In the genomic region with DNA sequence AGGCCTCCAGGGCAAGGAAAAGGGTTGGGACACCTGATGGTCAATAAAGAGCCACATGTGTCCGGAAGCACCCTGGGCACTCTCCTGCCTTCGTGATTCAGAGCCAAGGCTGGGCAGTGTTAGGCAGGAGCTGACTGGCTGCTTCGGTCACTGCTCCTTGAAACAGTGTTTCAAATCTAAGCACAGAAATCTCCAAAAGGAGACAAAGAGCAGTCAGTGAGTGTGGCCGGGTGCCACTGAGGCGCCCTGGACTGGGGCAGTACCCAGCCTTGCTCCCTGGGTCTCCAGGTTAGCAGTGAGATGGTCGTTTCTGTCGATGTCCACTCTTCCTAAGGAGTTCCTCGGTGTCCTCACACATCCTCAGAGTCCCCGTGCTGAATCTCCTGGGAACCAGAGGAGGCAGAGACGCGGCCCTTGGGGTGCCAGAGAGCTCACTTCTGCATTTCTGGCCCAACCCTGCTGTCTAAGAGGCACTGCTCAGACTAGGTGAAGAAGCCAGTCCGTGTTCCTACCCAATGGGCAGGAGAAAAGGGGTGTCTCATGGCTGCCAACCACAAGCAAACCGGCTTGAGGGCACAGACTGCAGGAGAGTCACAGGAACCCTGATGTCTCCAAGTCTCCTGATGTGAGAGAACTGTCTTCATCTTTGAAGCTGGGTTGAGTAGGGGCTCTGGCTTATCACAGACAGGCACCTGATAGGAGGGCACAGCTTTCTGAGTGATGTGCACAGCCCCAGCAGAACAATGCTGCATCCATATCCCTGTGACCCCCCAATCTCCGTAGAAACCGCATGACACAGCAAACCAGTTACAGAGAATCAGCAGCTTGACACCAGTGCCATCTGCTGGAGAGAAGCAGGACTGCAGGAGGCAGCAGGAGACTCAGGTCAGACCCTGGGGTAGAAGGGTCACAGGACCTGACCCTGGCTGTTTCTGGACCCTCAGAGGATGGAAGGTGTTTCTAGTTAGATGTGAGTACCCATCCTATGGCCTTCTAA, we compare ENCODE assay signal across 8 mouse cellular contexts. TPM values are rescaled to one million over a fixed set of nuclear protein-coding genes. Genes with fewer than 3 reads are reported as not detected.
DNase-seq lines count a peak whose midpoint lies in the region; ATAC-seq and TF ChIP-seq lines count a peak whose summit lies in the region.

No protein-coding gene starts in this region.

- H3K27ac ChIP-seq in kidney, postnatal 0 days, result no peak overlapping the region
- no peak overlapping the region for H3K27ac ChIP-seq in liver, embryonic 13.5 days
- no peak overlapping the region for H3K27ac ChIP-seq in neural tube, embryonic 12.5 days
- peak overlapping the region; percentile 23; the same call in 1 of the 2 replicates for H3K27ac ChIP-seq in testis, adult 2 months (ENCODE audit: control insufficient read depth, insufficient read depth, low read depth, low read length)

- no peaks in the 10 kb centered on the region for H3K27me3 ChIP-seq in kidney, postnatal 0 days (ENCODE audit: insufficient read depth, low read length)
- H3K27me3 ChIP-seq in liver, embryonic 13.5 days, result no peaks in the 10 kb centered on the region
- H3K27me3 ChIP-seq in neural tube, embryonic 12.5 days (replicated peaks), result no peaks in the 10 kb centered on the region
- no peaks in the 10 kb centered on the region for H3K27me3 ChIP-seq in testis, adult 2 months (ENCODE audit: control insufficient read depth, insufficient read depth, low read length)

- no peaks in the 10 kb centered on the region for H3K4me1 ChIP-seq in kidney, postnatal 0 days (replicated peaks; ENCODE audit: insufficient read depth, low read length)
- H3K4me1 ChIP-seq in liver, embryonic 13.5 days (replicated peaks), result peaks cover 6% of the 10 kb centered on the region; the same call in 1 of the 2 replicates
- H3K4me1 ChIP-seq in neural tube, embryonic 12.5 days, result peaks cover 9% of the 10 kb centered on the region
- peaks cover 15% of the 10 kb centered on the region for H3K4me1 ChIP-seq in testis, adult 2 months (ENCODE audit: control insufficient read depth, insufficient read depth, low read length)

- DNase-seq in CD4-positive helper T cell, adult 2 months (ENCODE audit: low read depth, low spot score), result peak; percentile 53
- peak; percentile 79 for DNase-seq in adrenal gland, postnatal 14 days
- DNase-seq in embryo, embryonic 9.5 days (ENCODE audit: extremely low spot score), result peak; percentile 77
- peak; percentile 68 for DNase-seq in kidney, postnatal 0 days (ENCODE audit: low spot score)
- peak; percentile 36 for DNase-seq in liver, embryonic 13.5 days

- 72% methylated on average over 15 of the region's 15 CpGs for WGBS in kidney, postnatal 0 days
- WGBS in liver, embryonic 13.5 days (ENCODE audit: insufficient replicate concordance), result 47% methylated on average over 15 of the region's 15 CpGs
- WGBS in neural tube, embryonic 12.5 days, result 74% methylated on average over 15 of the region's 15 CpGs

- no peak for TF ChIP-seq POLR2A in testis, adult 2 months (IDR thresholded peaks at IDR 0.05; ENCODE audit: control insufficient read depth, low read depth, low read length)

- no peak overlapping the region for H3K4me2 ChIP-seq in kidney, postnatal 0 days (ENCODE audit: low read length)
- no peak overlapping the region for H3K4me2 ChIP-seq in liver, embryonic 13.5 days
- H3K4me2 ChIP-seq in neural tube, embryonic 12.5 days (replicated peaks), result no peak overlapping the region

- H3K4me3 ChIP-seq in kidney, postnatal 0 days (replicated peaks; ENCODE audit: low read depth, low read length), result no peak overlapping the region
- H3K4me3 ChIP-seq in liver, embryonic 13.5 days (replicated peaks), result no peak overlapping the region
- H3K4me3 ChIP-seq in neural tube, embryonic 12.5 days, result no peak overlapping the region
- no peak overlapping the region for H3K4me3 ChIP-seq in testis, adult 2 months (ENCODE audit: control insufficient read depth, low read depth, low read length)

- peak; percentile 82 for ATAC-seq in granulocyte monocyte progenitor cell, adult 5-6 weeks (replicated peaks; ENCODE audit: poor library complexity, severe bottlenecking)
- 0 out of 2 replicates have a peak, but pooled peaks have one; percentile 27 for ATAC-seq in kidney, postnatal 0 days (replicated peaks; ENCODE audit: low FRiP score, low read depth)
- ATAC-seq in liver, embryonic 13.5 days (ENCODE audit: low read depth), result 0 out of 2 replicates have a peak, but pooled peaks have one; percentile 19
- peak; percentile 38 for ATAC-seq in neural tube, embryonic 12.5 days (ENCODE audit: low FRiP score, low read depth)

- H3K9me3 ChIP-seq in kidney, postnatal 0 days (replicated peaks; ENCODE audit: low read length), result no peaks in the 10 kb centered on the region
- H3K9me3 ChIP-seq in liver, embryonic 13.5 days (replicated peaks), result no peaks in the 10 kb centered on the region
- H3K9me3 ChIP-seq in neural tube, embryonic 12.5 days, result no peaks in the 10 kb centered on the region

- H3K9ac ChIP-seq in kidney, postnatal 0 days (ENCODE audit: low read depth, low read length), result no peak overlapping the region
- no peak overlapping the region for H3K9ac ChIP-seq in liver, embryonic 13.5 days
- H3K9ac ChIP-seq in neural tube, embryonic 12.5 days, result no peak overlapping the region

- H3K36me3 ChIP-seq in kidney, postnatal 0 days (ENCODE audit: insufficient read depth, low read length), result no peaks in the 10 kb centered on the region
- no peaks in the 10 kb centered on the region for H3K36me3 ChIP-seq in liver, embryonic 13.5 days
- peaks cover 13% of the 10 kb centered on the region for H3K36me3 ChIP-seq in neural tube, embryonic 12.5 days
- H3K36me3 ChIP-seq in testis, adult 2 months (ENCODE audit: control insufficient read depth, insufficient read depth, low read length), result no peaks in the 10 kb centered on the region

- TF ChIP-seq CTCF in kidney, postnatal 0 days (IDR thresholded peaks at IDR 0.05; ENCODE audit: low read depth), result peak; percentile 99
- peak; percentile 98 for TF ChIP-seq CTCF in testis, adult 2 months (IDR thresholded peaks at IDR 0.05; ENCODE audit: control insufficient read depth, insufficient read depth, insufficient replicate concordance, low read depth, low read length)

RNA-seq across cellular contexts. Expression of a gene that starts 12.1 kb away (rescaled TPM):
- total RNA-seq in adrenal gland, postnatal 14 days (2021), result 12.6 and 15.7 TPM in 2 replicates
- total RNA-seq in granulocyte monocyte progenitor cell, adult 5-6 weeks (2014; fragmentation: Nextera tagmentation), result 6.3 and 10.6 TPM in 2 replicates
- total RNA-seq in granulocyte monocyte progenitor cell, adult 5-6 weeks (2017), result 6.7 and 7.0 TPM in 2 replicates
- polyA plus RNA-seq in kidney, postnatal 0 days (2015; fragmentation: Nextera tagmentation; extraction: Ambion mirVana), result 12.6 and 13.0 TPM in 2 replicates
- polyA plus RNA-seq in liver, embryonic 13.5 days (2015; fragmentation: Nextera tagmentation; extraction: Ambion mirVana), result 2.6 and 3.0 TPM in 2 replicates
- polyA plus RNA-seq in neural tube, embryonic 12.5 days (2016; fragmentation: Nextera tagmentation; extraction: Ambion mirVana), result 16.2 and 17.0 TPM in 2 replicates
- 6.2 and 8.7 TPM in 2 replicates for polyA plus RNA-seq in testis, adult 2 months (2012; rRNA removed)

RNA-seq across cellular contexts. Expression of a gene that starts 34.0 kb away (rescaled TPM):
- total RNA-seq in adrenal gland, postnatal 14 days (2021), result 2.1 and 2.5 TPM in 2 replicates
- 0.17 TPM in 1 of 2 replicates, not detected in the other for total RNA-seq in granulocyte monocyte progenitor cell, adult 5-6 weeks (2014; fragmentation: Nextera tagmentation)
- total RNA-seq in granulocyte monocyte progenitor cell, adult 5-6 weeks (2017), result 0.17 TPM in 1 of 2 replicates, not detected in the other
- 0.37 and 0.50 TPM in 2 replicates for polyA plus RNA-seq in kidney, postnatal 0 days (2015; fragmentation: Nextera tagmentation; extraction: Ambion mirVana)
- 0.12 and 0.25 TPM in 2 replicates for polyA plus RNA-seq in liver, embryonic 13.5 days (2015; fragmentation: Nextera tagmentation; extraction: Ambion mirVana)
- polyA plus RNA-seq in neural tube, embryonic 12.5 days (2016; fragmentation: Nextera tagmentation; extraction: Ambion mirVana), result 1.1 and 1.4 TPM in 2 replicates
- polyA plus RNA-seq in testis, adult 2 months (2012; rRNA removed), result 0.54 and 0.70 TPM in 2 replicates

Comparison
In these comparisons a context has a peak if more than half of its experiments do, and no peak if none do; other contexts are left out.
1. ATAC-seq: peak in every context shown above with its lines; median percentile 82 in granulocyte monocyte progenitor cell, adult 5-6 weeks; 38 in neural tube, embryonic 12.5 days; 27 in kidney, postnatal 0 days; 19 in liver, embryonic 13.5 days.